Mouse (Mus musculus) stomach, embryonic 15.5 days (tissue): ENCODE data around the gene Eml5. TPM values are rescaled to one million over a fixed set of nuclear protein-coding genes. Genes with fewer than 3 reads are reported as not detected.

Experiments
- ATAC-seq: fragments of 200-750 bp; cut with Nextera tagmentation; 2 replicates; pipeline ENCODE4 v1.8.0; 2017; ENCODE audit warnings: low read depth, moderate number of reproducible peaks, moderate TSS enrichment; ENCODE audit not compliant: insufficient read depth, low FRiP score
- H3K27ac ChIP-seq: fragments of 300-500 bp; sonication (generic); 2 replicates; pipeline ENCODE4 v1.5.1; 2015; ENCODE audit warnings: mild to moderate bottlenecking, inconsistent platforms
- H3K27me3 ChIP-seq: fragments of 300-500 bp; sonication (generic); replicated peaks from 2 replicates; pipeline ENCODE4 v1.6.1; 2015; ENCODE audit warnings: inconsistent platforms
- H3K36me3 ChIP-seq: fragments of 300-500 bp; sonication (generic); 2 replicates; pipeline ENCODE4 v1.6.1; 2015; ENCODE audit warnings: inconsistent platforms
- H3K4me1 ChIP-seq: fragments of 300-500 bp; sonication (generic); 2 replicates; pipeline ENCODE4 v1.6.1; 2015; ENCODE audit warnings: inconsistent platforms
- H3K4me2 ChIP-seq: fragments of 300-500 bp; sonication (generic); 2 replicates; pipeline ENCODE4 v1.6.1; 2015; ENCODE audit warnings: mild to moderate bottlenecking, inconsistent platforms
- H3K4me3 ChIP-seq: fragments of 300-500 bp; sonication (generic); replicated peaks from 2 replicates; pipeline ENCODE4 v1.5.1; 2015; ENCODE audit warnings: inconsistent platforms
- H3K9ac ChIP-seq: fragments of 300-500 bp; sonication (generic); 2 replicates; pipeline ENCODE4 v1.6.1; 2015; ENCODE audit warnings: inconsistent platforms
- H3K9me3 ChIP-seq: fragments of 300-500 bp; sonication (generic); 2 replicates; pipeline ENCODE4 v1.6.1; 2016; ENCODE audit warnings: inconsistent platforms
- WGBS: fragments of 180-500 bp; shearing (Covaris S2); methylation state at CpG from one replicate; pipeline ENCODE4 v1.1.7; 2015; 5-methylcytosine and 5-hydroxymethylcytosine counted together
- polyA plus RNA-seq: library from polyadenylated mRNA; unstranded; fragments of >200 nt; fragmentation: Nextera tagmentation; extraction: Ambion mirVana; gene quantifications from 2 replicates; pipeline ENCODE4 v1.2.1, GENCODE M21; 2015

Gene Eml5
- polyA plus RNA-seq, 1 experiment from 2014 or later = 10.9 TPM

GRCm38 (mm10) chr12:98832929-98833598, 68.2 kb downstream of the Eml5 start:
- H3K27ac ChIP-seq = no peak overlapping the region
- H3K9me3 ChIP-seq = no peaks in the 10 kb centered on the region
- H3K36me3 ChIP-seq = no peaks in the 10 kb centered on the region
- H3K27me3 ChIP-seq = no peaks in the 10 kb centered on the region
- no peak overlapping the region for H3K4me2 ChIP-seq
- H3K9ac ChIP-seq = no peak overlapping the region
- no peak overlapping the region for H3K4me3 ChIP-seq
- WGBS = 73% methylated on average over 8 of the region's 8 CpGs
- no peak for ATAC-seq
- H3K4me1 ChIP-seq = no peaks in the 10 kb centered on the region

DNA sequence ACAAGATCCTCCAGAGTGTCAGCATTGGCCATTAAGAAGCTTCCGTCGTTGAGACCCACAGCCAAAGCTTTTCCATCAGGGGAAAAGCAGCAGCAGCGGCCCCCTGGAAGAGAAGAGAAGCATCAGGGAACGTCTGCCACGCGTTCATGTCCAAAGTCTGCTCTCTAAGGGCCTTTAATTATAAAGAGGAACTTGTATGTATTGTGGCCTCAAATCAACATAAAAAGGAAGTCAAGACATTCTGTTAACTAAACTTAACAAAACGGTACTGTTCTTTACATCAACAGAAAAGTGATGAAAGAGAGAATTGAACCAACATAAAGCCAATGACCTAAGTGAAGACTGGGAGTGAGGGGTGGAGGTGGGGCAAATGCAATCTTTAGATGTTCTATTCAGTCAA, 70.2 kb downstream of the Eml5 start:
- Histone ChIP-seq H3K36me3 (no peaks in the 10 kb centered on the region), H3K9me3 (no peaks in the 10 kb centered on the region), H3K4me3 (no peak overlapping the region), H3K27me3 (no peaks in the 10 kb centered on the region), H3K27ac (no peak overlapping the region), H3K4me1 (no peaks in the 10 kb centered on the region), H3K4me2 (no peak overlapping the region), H3K9ac (no peak overlapping the region)
- ATAC-seq = no peak
- WGBS = 74% methylated on average over 7 of the region's 7 CpGs

- 86% methylated on average over 2 of the region's 2 CpGs for WGBS
- Histone ChIP-seq H3K36me3 (no peaks in the 10 kb centered on the region), H3K27me3 (no peaks in the 10 kb centered on the region), H3K9ac (no peak overlapping the region), H3K27ac (no peak overlapping the region), H3K4me3 (no peak overlapping the region), H3K4me1 (no peaks in the 10 kb centered on the region), H3K4me2 (no peak overlapping the region), H3K9me3 (no peaks in the 10 kb centered on the region)
- no peak for ATAC-seq
These were observed 80.5 kb downstream of the Eml5 start for GRCm38 (mm10) chr12:98820781-98821180.

DNA sequence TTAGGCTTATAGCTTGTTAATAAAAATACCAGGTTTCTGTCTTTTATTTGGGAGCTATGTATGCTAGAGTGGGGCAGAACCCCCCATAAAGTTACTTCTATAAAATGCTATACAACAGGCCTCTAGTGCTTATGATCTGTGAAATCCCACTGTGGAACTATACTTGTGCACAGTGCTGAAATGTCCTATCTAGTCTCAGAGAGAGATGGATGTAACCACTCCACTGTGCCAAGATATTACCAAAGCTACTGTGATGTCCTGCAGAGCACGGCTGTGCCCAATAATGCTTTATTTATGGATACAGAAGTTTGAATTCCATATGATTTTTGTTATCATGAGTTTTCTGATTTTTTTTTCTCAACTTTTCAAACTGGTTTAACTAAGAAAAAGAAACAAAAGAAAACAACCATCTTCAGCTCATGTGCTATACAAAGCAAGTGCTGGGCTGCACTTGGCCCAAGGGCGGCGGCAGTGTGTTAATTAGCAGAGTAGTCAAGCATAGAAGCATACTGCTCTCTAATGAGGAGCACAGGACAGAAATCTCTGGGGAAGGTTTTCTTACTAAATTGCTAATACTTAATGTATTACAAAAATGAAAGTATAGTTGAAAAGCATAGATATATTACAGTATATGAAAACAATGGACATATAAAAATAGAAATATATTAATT, 97.1 kb downstream of the Eml5 start:
- no peak overlapping the region for H3K4me3 ChIP-seq
- H3K4me2 ChIP-seq = no peak overlapping the region
- no peaks in the 10 kb centered on the region for H3K4me1 ChIP-seq
- WGBS = 91% methylated on average over 3 of the region's 3 CpGs
- no peak overlapping the region for H3K27ac ChIP-seq
- H3K9ac ChIP-seq = no peak overlapping the region
- no peaks in the 10 kb centered on the region for H3K36me3 ChIP-seq
- no peak for ATAC-seq
- no peaks in the 10 kb centered on the region for H3K27me3 ChIP-seq
- H3K9me3 ChIP-seq = no peaks in the 10 kb centered on the region

DNA sequence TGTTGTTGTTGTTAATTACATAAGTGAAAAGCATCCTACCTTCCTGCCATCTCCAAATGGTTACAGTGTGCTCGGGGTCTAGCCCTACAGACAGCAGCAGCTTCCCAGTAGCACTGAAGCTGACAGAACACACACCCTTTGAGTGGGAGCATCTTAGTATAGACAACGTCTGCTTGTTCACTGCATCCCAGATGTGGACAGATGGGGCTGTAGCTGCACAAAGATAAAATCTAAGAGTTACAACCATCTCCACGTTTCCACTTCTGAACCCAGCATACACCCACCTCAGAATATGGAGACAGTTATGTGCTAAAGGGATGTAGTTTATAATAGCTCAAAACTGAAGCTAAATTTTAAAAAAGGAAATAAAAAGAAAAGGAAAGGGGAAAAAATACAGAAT, 99.0 kb downstream of the Eml5 start:
- ATAC-seq = no peak
- no peak overlapping the region for H3K9ac ChIP-seq
- WGBS = 70% methylated on average over 3 of the region's 3 CpGs
- no peaks in the 10 kb centered on the region for H3K4me1 ChIP-seq
- no peak overlapping the region for H3K27ac ChIP-seq
- H3K36me3 ChIP-seq = no peaks in the 10 kb centered on the region
- no peaks in the 10 kb centered on the region for H3K27me3 ChIP-seq
- no peak overlapping the region for H3K4me3 ChIP-seq
- H3K9me3 ChIP-seq = no peaks in the 10 kb centered on the region
- no peak overlapping the region for H3K4me2 ChIP-seq

DNA sequence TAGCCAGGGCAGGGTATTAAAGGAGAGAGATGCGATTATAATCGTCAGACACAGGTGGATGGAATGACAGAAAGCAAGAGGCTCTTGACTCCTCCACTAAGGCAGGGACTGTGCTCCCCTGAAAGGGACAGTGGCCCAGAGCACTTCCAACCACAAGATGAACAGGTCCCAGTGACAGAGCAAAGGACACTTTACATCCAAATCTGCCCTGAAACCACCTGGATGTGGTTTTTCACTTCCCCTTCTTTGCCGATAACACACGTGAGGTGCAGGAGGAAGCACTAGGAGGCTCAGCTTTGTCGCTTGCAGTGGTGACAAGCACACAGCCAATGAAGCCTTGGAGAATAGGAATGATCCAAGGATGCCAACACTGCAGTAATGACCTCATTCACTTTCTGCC, 101.0 kb downstream of the Eml5 start:
- Histone ChIP-seq H3K36me3 (no peaks in the 10 kb centered on the region), H3K4me3 (no peak overlapping the region), H3K9me3 (no peaks in the 10 kb centered on the region), H3K4me2 (no peak overlapping the region), H3K27me3 (no peaks in the 10 kb centered on the region), H3K9ac (no peak overlapping the region), H3K27ac (no peak overlapping the region), H3K4me1 (no peaks in the 10 kb centered on the region)
- 77% methylated on average over 5 of the region's 5 CpGs for WGBS
- no peak for ATAC-seq

DNA sequence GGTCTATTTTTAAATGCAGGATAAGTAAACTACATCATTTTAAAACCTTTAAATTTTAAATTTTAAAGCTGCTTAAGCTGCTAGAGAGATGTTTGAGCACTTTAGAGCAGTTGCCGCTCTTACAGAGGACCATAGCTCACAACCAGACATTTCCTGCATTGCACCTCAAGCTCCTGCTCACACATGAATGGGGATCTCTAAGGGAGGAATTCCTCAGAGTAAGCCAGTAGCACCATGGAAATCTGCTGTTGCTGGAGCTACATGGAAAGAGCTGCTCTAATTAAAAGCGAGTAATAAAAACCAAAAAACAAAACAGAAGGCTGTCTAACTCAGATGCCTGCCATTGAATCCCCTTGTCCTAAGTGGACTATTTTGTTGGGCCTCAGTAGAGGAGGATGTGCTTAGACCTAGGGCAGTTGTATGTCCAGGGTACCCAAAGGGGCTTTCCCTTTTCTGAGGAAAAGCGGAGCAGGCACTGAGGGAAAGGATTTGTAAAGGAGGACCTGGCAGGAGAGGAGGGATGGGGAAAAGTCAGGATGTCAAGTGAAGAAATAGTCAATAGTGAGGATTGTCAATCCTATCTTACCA, 105.5 kb downstream of the Eml5 start:
- WGBS = 89% methylated on average over 3 of the region's 3 CpGs
- H3K36me3 ChIP-seq = peaks cover 13% of the 10 kb centered on the region; the same call in 1 of the 2 replicates
- no peak overlapping the region for H3K4me3 ChIP-seq
- H3K27ac ChIP-seq = no peak overlapping the region
- H3K9me3 ChIP-seq = no peaks in the 10 kb centered on the region
- H3K4me2 ChIP-seq = no peak overlapping the region
- H3K27me3 ChIP-seq = no peaks in the 10 kb centered on the region
- no peak for ATAC-seq
- H3K9ac ChIP-seq = no peak overlapping the region
- no peaks in the 10 kb centered on the region for H3K4me1 ChIP-seq

- Histone ChIP-seq H3K4me3 (no peak overlapping the region), H3K36me3 (peaks cover 31% of the 10 kb centered on the region), H3K9ac (no peak overlapping the region), H3K27me3 (no peaks in the 10 kb centered on the region), H3K27ac (no peak overlapping the region), H3K4me1 (no peaks in the 10 kb centered on the region), H3K9me3 (no peaks in the 10 kb centered on the region), H3K4me2 (no peak overlapping the region)
- no peak for ATAC-seq
- WGBS = 94% methylated on average over 1 of the region's 1 CpGs
These were observed 117.0 kb downstream of the Eml5 start for GRCm38 (mm10) chr12:98784251-98784650.

DNA sequence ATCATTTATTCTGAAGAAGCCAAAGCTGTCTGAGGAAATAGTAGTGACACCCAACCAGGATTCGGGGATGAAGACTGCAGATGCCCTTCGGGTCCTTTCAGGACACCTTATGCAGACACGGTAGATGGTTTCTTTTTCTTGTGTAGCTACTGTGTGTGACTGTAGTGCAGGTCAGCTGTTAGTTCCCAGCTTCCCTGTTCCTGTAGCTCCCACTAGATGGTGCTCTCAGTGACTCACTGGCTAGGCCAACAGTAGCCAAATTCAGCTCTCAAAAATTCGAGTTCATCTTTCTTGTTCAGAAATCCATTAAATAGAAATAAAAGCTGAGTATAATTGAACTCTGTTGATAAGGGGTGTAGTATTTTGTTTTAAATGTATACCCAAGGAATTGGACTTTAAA, 122.1 kb downstream of the Eml5 start:
- WGBS = 81% methylated on average over 4 of the region's 4 CpGs
- Histone ChIP-seq H3K27me3 (no peaks in the 10 kb centered on the region), H3K4me2 (no peak overlapping the region), H3K4me3 (no peak overlapping the region), H3K27ac (no peak overlapping the region), H3K9ac (no peak overlapping the region), H3K36me3 (peaks cover 39% of the 10 kb centered on the region), H3K9me3 (no peaks in the 10 kb centered on the region), H3K4me1 (no peaks in the 10 kb centered on the region)
- no peak for ATAC-seq

- Histone ChIP-seq H3K9ac (no peak overlapping the region), H3K27ac (no peak overlapping the region), H3K36me3 (peaks cover 34% of the 10 kb centered on the region), H3K9me3 (no peaks in the 10 kb centered on the region), H3K27me3 (no peaks in the 10 kb centered on the region), H3K4me1 (no peaks in the 10 kb centered on the region), H3K4me2 (no peak overlapping the region), H3K4me3 (no peak overlapping the region)
- ATAC-seq = no peak
- WGBS = 67% methylated on average over 3 of the region's 3 CpGs
These were observed 123.8 kb downstream of the Eml5 start for GRCm38 (mm10) chr12:98777509-98777908.

- Histone ChIP-seq H3K36me3 (peaks cover 39% of the 10 kb centered on the region), H3K27ac (no peak overlapping the region), H3K9ac (no peak overlapping the region), H3K27me3 (no peaks in the 10 kb centered on the region), H3K9me3 (no peaks in the 10 kb centered on the region), H3K4me3 (no peak overlapping the region), H3K4me2 (no peak overlapping the region), H3K4me1 (no peaks in the 10 kb centered on the region)
- ATAC-seq = no peak
- WGBS = 95% methylated on average over 2 of the region's 2 CpGs
These were observed 135.0 kb downstream of the Eml5 start for GRCm38 (mm10) chr12:98766241-98766640.

GRCm38 (mm10) chr12:98759700-98760099, 141.6 kb downstream of the Eml5 start:
- H3K27ac ChIP-seq = no peak overlapping the region
- H3K9ac ChIP-seq = no peak overlapping the region
- H3K9me3 ChIP-seq = no peaks in the 10 kb centered on the region
- H3K4me3 ChIP-seq = no peak overlapping the region
- no peak for ATAC-seq
- H3K36me3 ChIP-seq = peaks cover 55% of the 10 kb centered on the region
- WGBS = 91% methylated on average over 6 of the region's 6 CpGs
- H3K4me1 ChIP-seq = no peaks in the 10 kb centered on the region
- H3K27me3 ChIP-seq = no peaks in the 10 kb centered on the region
- no peak overlapping the region for H3K4me2 ChIP-seq
